Mouse (Mus musculus) liver, embryonic 14.5 days (tissue): ENCODE measurements around the gene Nbas.

Experiments used
- CTCF ChIP-seq: IDR thresholded peaks from 2 replicates; pipeline ENCODE4 v1.5.1; 2016; ENCODE audit warnings: antibody characterized with exemption, low read depth, control low read depth
- EP300 ChIP-seq: IDR thresholded peaks from 2 replicates; pipeline ENCODE4 v1.6.1; 2016; ENCODE audit warnings: antibody characterized with exemption, low read depth

- TF ChIP-seq CTCF (no peak), EP300 (no peak)
Measured at GRCm38 (mm10) chr12:13609027-13609426, 340.1 kb downstream of the Nbas start.
